Mouse (Mus musculus): ENCODE measurements around the gene Ptpn1. TPM values are rescaled to one million over a fixed set of nuclear protein-coding genes. Genes with fewer than 3 reads are reported as not detected.

Gene Ptpn1
- polyA plus RNA-seq, 1 experiment from 2014 or later: 60.1 TPM

DNA sequence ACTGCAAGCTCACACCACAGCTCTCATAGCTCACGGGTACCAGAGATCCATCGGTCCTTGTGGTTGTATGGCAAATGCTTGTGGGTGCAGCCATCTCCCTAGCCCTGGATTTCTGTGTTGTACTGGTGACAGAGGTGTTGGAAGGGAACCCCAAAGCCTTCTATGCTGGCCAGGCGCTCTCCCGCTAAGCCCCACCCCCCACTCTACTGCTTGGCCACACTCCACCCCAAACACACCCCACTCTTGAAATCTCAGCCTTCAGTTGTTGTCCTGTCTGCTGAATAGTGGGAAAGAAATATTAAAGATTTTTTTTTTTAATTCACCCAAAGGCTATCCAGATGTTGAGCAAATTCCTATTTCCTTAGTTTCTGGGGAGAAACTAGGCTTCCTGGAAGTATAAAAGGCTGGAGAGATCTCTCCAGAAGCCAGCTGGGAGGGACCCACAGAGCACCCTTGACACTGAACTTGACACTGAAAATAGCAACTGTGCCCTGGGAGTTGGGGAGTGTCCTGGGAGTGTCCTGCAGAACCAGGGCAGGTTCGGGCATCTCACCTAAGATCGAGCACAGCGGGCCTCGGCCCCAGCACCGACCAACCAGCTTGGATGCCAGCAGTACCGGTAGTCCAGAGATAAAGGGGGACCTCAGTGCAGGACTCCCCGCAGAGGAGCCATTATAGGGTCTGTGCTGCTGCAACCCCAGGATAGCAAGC, 28.5 kb upstream of the Ptpn1 start:
- Histone ChIP-seq H3K36me3 (no peaks in the 10 kb centered on the region), H3K9me3 (no peaks in the 10 kb centered on the region), H3K4me1 (replicated peaks) (peaks cover 13% of the 10 kb centered on the region), H3K4me2 (no peak overlapping the region), H3K27me3 (peaks cover 14% of the 10 kb centered on the region), H3K27ac (no peak overlapping the region), H3K9ac (replicated peaks) (no peak overlapping the region), H3K4me3 (replicated peaks) (no peak overlapping the region)
- WGBS: 86% methylated on average over 11 of the region's 11 CpGs
- no peak for ATAC-seq (ENCODE audit: insufficient number of reproducible peaks, insufficient read depth, low FRiP score, low TSS enrichment, low read depth)

GRCm38 (mm10) chr2:167904621-167905367, 27.1 kb upstream of the Ptpn1 start:
- Histone ChIP-seq H3K9ac (replicated peaks) (no peak overlapping the region), H3K36me3 (no peaks in the 10 kb centered on the region), H3K27ac (no peak overlapping the region), H3K4me1 (replicated peaks) (peaks cover 8% of the 10 kb centered on the region), H3K4me2 (no peak overlapping the region), H3K9me3 (no peaks in the 10 kb centered on the region), H3K4me3 (replicated peaks) (no peak overlapping the region), H3K27me3 (peaks cover 13% of the 10 kb centered on the region)
- no peak for ATAC-seq (ENCODE audit: insufficient number of reproducible peaks, insufficient read depth, low FRiP score, low TSS enrichment, low read depth)
- 82% methylated on average over 12 of the region's 12 CpGs for WGBS

- no peak overlapping the region for H3K4me2 ChIP-seq
- H3K4me1 ChIP-seq (replicated peaks): peaks cover under 1% of the 10 kb centered on the region; the same call in 1 of the 2 replicates
- H3K27ac ChIP-seq: no peak overlapping the region
- no peak overlapping the region for H3K4me3 ChIP-seq (replicated peaks)
- no peak for ATAC-seq (ENCODE audit: insufficient number of reproducible peaks, insufficient read depth, low FRiP score, low TSS enrichment, low read depth)
- no peaks in the 10 kb centered on the region for H3K9me3 ChIP-seq
- 55% methylated on average over 8 of the region's 8 CpGs for WGBS
- H3K36me3 ChIP-seq: no peaks in the 10 kb centered on the region
- H3K27me3 ChIP-seq: peaks cover 7% of the 10 kb centered on the region
- no peak overlapping the region for H3K9ac ChIP-seq (replicated peaks)
Measured at GRCm38 (mm10) chr2:167905561-167905960, 26.3 kb upstream of the Ptpn1 start.

DNA sequence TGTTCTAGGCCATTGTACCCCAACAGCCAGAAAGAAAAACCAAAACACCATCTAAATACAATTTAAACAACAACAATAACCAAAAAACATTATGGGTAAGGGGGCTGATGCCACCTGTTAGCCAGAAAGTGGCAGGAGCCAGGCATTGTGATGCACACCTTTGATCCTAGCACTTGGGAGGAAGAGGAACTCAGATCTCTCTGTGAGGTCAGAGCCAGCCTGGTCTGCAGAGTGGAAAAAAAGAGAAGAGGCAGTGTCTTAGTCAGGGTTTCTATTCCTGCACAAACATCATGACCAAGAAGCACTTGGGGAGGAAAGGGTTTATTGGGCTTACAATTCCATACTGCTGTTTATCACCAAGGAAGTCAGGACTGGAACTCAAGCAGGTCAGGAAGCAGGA, 25.1 kb upstream of the Ptpn1 start:
- no peak overlapping the region for H3K27ac ChIP-seq
- no peak overlapping the region for H3K4me2 ChIP-seq
- H3K4me1 ChIP-seq (replicated peaks): no peaks in the 10 kb centered on the region
- H3K27me3 ChIP-seq: peaks cover 3% of the 10 kb centered on the region
- H3K9me3 ChIP-seq: no peaks in the 10 kb centered on the region
- H3K4me3 ChIP-seq (replicated peaks): no peak overlapping the region
- ATAC-seq (ENCODE audit: insufficient number of reproducible peaks, insufficient read depth, low FRiP score, low TSS enrichment, low read depth): no peak
- no peaks in the 10 kb centered on the region for H3K36me3 ChIP-seq
- no peak overlapping the region for H3K9ac ChIP-seq (replicated peaks)

GRCm38 (mm10) chr2:167909531-167910177, 22.2 kb upstream of the Ptpn1 start:
- no peak for ATAC-seq (ENCODE audit: insufficient number of reproducible peaks, insufficient read depth, low FRiP score, low TSS enrichment, low read depth)
- peaks cover 8% of the 10 kb centered on the region; the same call in 1 of the 2 replicates for H3K9me3 ChIP-seq
- H3K27ac ChIP-seq: no peak overlapping the region
- no peak overlapping the region for H3K4me2 ChIP-seq
- H3K4me1 ChIP-seq (replicated peaks): no peaks in the 10 kb centered on the region
- H3K27me3 ChIP-seq: peaks cover 3% of the 10 kb centered on the region
- H3K4me3 ChIP-seq (replicated peaks): no peak overlapping the region
- WGBS: 75% methylated on average over 11 of the region's 11 CpGs
- H3K36me3 ChIP-seq: no peaks in the 10 kb centered on the region
- H3K9ac ChIP-seq (replicated peaks): no peak overlapping the region

- Histone ChIP-seq H3K9me3 (peaks cover 8% of the 10 kb centered on the region; the same call in 1 of the 2 replicates), H3K27ac (no peak overlapping the region), H3K27me3 (peaks cover 3% of the 10 kb centered on the region), H3K36me3 (no peaks in the 10 kb centered on the region), H3K9ac (replicated peaks) (no peak overlapping the region), H3K4me1 (replicated peaks) (no peaks in the 10 kb centered on the region), H3K4me3 (replicated peaks) (no peak overlapping the region), H3K4me2 (no peak overlapping the region)
- WGBS: 52% methylated on average over 3 of the region's 3 CpGs
- ATAC-seq (ENCODE audit: insufficient number of reproducible peaks, insufficient read depth, low FRiP score, low TSS enrichment, low read depth): no peak
Measured at GRCm38 (mm10) chr2:167910178-167910540, 21.7 kb upstream of the Ptpn1 start.

DNA sequence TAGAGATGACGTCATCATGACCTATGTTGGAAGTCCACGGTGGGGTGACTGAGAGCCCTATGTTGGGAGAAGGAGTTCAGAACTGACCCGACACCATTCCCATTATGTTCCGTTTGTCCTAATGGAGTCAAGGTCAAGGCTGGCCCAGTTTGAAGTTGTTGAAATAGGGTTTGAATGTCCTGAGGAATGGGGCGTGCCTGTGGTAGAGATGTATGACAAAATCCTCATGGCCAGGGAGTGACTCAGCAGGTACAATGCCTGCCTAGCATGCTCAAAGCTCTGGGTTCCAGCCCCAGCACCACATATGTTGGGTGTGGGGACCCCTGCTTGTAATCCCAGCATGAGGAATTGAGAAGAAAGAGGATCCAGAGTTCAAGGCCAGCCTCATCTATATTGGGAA, 20.3 kb upstream of the Ptpn1 start:
- 92% methylated on average over 5 of the region's 5 CpGs for WGBS
- ATAC-seq (ENCODE audit: insufficient number of reproducible peaks, insufficient read depth, low FRiP score, low TSS enrichment, low read depth): no peak
- Histone ChIP-seq H3K4me1 (replicated peaks) (no peaks in the 10 kb centered on the region), H3K9ac (replicated peaks) (no peak overlapping the region), H3K36me3 (no peaks in the 10 kb centered on the region), H3K27me3 (no peaks in the 10 kb centered on the region), H3K9me3 (peaks cover 8% of the 10 kb centered on the region; the same call in 1 of the 2 replicates), H3K27ac (no peak overlapping the region), H3K4me2 (no peak overlapping the region), H3K4me3 (replicated peaks) (no peak overlapping the region)

- 0 out of 2 replicates have a peak, but pooled peaks cover 3% of the 10 kb centered on the region for H3K4me1 ChIP-seq (replicated peaks)
Measured at GRCm38 (mm10) chr2:167919081-167919480, 12.8 kb upstream of the Ptpn1 start.

GRCm38 (mm10) chr2:167920041-167920440, 11.8 kb upstream of the Ptpn1 start:
- WGBS: 55% methylated on average over 11 of the region's 11 CpGs
- peaks cover 6% of the 10 kb centered on the region; the same call in 1 of the 2 replicates for H3K4me1 ChIP-seq (replicated peaks)
- H3K36me3 ChIP-seq: no peaks in the 10 kb centered on the region
- ATAC-seq (ENCODE audit: insufficient number of reproducible peaks, insufficient read depth, low FRiP score, low TSS enrichment, low read depth): no peak
- no peak overlapping the region for H3K4me2 ChIP-seq
- no peak overlapping the region for H3K4me3 ChIP-seq (replicated peaks)
- no peaks in the 10 kb centered on the region for H3K9me3 ChIP-seq
- no peaks in the 10 kb centered on the region for H3K27me3 ChIP-seq
- no peak overlapping the region for H3K9ac ChIP-seq (replicated peaks)
- no peak overlapping the region for H3K27ac ChIP-seq

More at GRCm38 (mm10) chr2:167919081-167919480, 12.8 kb upstream of the Ptpn1 start:
- H3K36me3 ChIP-seq: no peaks in the 10 kb centered on the region
- no peak overlapping the region for H3K4me3 ChIP-seq (replicated peaks)
- no peak overlapping the region for H3K4me2 ChIP-seq
- no peak for ATAC-seq (ENCODE audit: insufficient number of reproducible peaks, insufficient read depth, low FRiP score, low TSS enrichment, low read depth)
- no peak overlapping the region for H3K9ac ChIP-seq (replicated peaks)
- H3K9me3 ChIP-seq: no peaks in the 10 kb centered on the region
- H3K27me3 ChIP-seq: no peaks in the 10 kb centered on the region
- WGBS: 63% methylated on average over 1 of the region's 1 CpGs
- no peak overlapping the region for H3K27ac ChIP-seq

DNA sequence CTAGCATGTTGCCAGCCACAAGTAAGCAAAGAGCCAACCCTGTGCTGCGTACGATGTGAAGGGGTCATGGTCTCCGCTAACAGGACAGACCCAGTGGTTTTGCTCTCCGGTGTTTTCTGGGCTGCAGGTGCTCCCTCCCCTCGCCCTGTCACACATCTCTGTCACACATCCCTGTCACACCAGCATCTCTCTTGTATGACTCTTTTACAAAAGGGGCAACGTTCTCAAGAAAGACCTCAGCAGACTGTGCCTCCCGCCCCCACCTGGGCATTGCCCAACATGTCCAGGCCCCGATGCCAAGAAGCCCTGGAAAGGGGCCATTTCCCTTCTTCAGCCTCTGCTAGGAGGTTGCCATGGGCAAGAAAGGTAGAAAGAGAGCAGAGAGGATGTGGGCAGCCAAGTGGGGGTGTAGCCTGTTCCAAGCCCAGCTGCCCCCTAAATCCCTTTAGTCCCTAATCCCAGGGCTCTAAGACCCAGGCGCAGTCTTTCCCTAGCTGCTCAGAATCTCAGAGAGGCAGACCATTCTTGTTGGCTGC, 10.8 kb upstream of the Ptpn1 start:
- Histone ChIP-seq H3K27ac (no peak overlapping the region), H3K9ac (replicated peaks) (no peak overlapping the region), H3K4me3 (replicated peaks) (no peak overlapping the region), H3K9me3 (no peaks in the 10 kb centered on the region), H3K27me3 (no peaks in the 10 kb centered on the region), H3K4me1 (replicated peaks) (peaks cover 6% of the 10 kb centered on the region), H3K4me2 (no peak overlapping the region), H3K36me3 (no peaks in the 10 kb centered on the region)
- ATAC-seq (ENCODE audit: insufficient number of reproducible peaks, insufficient read depth, low FRiP score, low TSS enrichment, low read depth): no peak
- 88% methylated on average over 9 of the region's 9 CpGs for whole genome bisulfite sequencing

DNA sequence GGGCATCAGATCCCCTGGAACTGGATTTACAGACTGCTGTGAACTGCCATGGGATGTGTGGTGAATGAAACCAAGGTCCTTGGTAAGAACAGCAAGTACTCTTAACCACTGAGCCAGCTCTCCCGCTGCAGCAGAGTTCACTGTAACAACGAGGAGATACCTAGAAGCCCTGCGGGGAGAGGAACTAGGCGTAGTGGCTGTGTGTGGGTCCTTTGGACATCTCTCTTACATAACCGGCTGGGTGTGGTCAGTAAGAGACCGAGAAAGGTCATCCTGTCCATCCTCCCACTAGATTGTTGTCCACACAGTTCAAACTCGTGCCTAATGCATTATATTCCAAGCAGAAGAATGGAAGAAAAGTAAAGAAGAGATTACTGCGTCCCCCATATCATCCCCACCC, 10.0 kb upstream of the Ptpn1 start:
- no peak overlapping the region for H3K4me3 ChIP-seq (replicated peaks)
- WGBS: 87% methylated on average over 8 of the region's 8 CpGs
- H3K36me3 ChIP-seq: no peaks in the 10 kb centered on the region
- H3K27me3 ChIP-seq: no peaks in the 10 kb centered on the region
- H3K4me2 ChIP-seq: no peak overlapping the region
- no peak for ATAC-seq (ENCODE audit: insufficient number of reproducible peaks, insufficient read depth, low FRiP score, low TSS enrichment, low read depth)
- H3K27ac ChIP-seq: no peak overlapping the region
- no peaks in the 10 kb centered on the region for H3K9me3 ChIP-seq
- peaks cover 6% of the 10 kb centered on the region for H3K4me1 ChIP-seq (replicated peaks)
- no peak overlapping the region for H3K9ac ChIP-seq (replicated peaks)

Data from limb, embryonic 12.5 days (tissue).